Mouse (Mus musculus): Measurements from ENCODE around the gene Itpr2. TPM values are rescaled to one million over a fixed set of nuclear protein-coding genes. Genes with fewer than 3 reads are reported as not detected.

The Itpr2 gene
- polyA plus RNA-seq, 1 experiment = 31.9 TPM

DNA sequence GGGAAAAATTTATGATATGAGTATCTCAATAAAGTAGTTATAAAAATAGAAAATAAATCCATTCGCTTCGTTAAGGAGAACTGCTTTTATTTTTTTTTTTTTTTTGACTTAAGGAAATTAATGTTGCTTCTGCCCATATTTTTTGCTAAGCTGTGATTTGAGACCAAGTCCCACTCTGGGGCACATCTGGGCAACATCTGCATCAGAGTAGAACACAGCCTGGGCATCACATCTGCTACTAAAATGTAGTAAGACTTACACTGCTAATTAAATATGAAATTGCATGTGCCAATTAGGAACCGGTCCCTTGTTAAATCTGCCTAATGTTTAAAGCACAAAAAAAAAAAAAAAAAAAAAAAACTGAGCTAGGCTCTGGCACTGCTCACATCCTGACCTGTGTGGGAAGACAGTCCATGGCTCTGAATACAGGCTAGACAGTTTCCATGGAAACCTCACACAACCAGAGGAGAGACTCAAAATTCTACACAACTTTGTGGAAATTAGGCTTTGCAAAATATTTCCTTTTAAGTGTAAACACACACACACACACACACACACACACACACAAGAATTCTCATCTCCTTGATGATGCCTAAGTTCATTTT is 247.7 kb downstream of the Itpr2 start:
- Histone ChIP-seq H3K4me3 (ENCODE audit: insufficient read depth, low read depth, low read length) (no peak overlapping the region), H3K4me1 (ENCODE audit: control insufficient read depth, insufficient read depth, low read length) (no peaks in the 10 kb centered on the region), H3K36me3 (ENCODE audit: control insufficient read depth, insufficient read depth, low read length) (no peaks in the 10 kb centered on the region), H3K27me3 (replicated peaks; ENCODE audit: control insufficient read depth, insufficient read depth, low read length) (no peaks in the 10 kb centered on the region), H3K27ac (ENCODE audit: insufficient read depth, low read depth, low read length) (no peak overlapping the region)
- TF ChIP-seq CTCF (conservative IDR thresholded peaks at IDR 0.05; ENCODE audit: insufficient read depth, insufficient read length, low read depth, low read length) = no peak
- TF ChIP-seq POLR2A (IDR thresholded peaks at IDR 0.05; ENCODE audit: low read depth, low read length) = no peak
- 81% methylated on average over 3 of the region's 3 CpGs for WGBS
- no peak for DNase-seq

DNA sequence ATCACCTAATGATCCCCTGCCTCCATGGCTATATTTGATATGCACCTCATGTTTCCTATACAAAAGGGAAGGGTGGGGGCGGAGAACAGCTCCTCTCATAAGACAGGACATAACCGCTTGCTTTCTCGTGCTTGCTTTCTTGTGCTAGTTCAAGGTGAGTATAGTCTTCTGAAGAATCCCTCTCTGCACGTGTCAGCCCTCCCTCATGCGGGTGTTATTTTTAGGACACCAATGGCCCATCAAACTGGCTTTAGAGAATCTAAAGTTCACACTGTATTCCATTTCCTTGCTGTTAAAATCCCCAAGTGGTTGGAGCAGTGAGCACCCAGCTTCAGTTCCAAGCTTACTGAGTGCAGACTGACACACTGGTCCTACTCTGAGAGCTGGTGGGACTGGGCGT is 252.9 kb downstream of the Itpr2 start:
- H3K27ac ChIP-seq (ENCODE audit: insufficient read depth, low read depth, low read length) = no peak overlapping the region
- H3K4me1 ChIP-seq (ENCODE audit: control insufficient read depth, insufficient read depth, low read length) = 0 out of 2 replicates have a peak, but pooled peaks cover 2% of the 10 kb centered on the region
- no peaks in the 10 kb centered on the region; the same call in 1 of the 2 replicates for H3K36me3 ChIP-seq (ENCODE audit: control insufficient read depth, insufficient read depth, low read length)
- 86% methylated on average over 6 of the region's 6 CpGs for WGBS
- TF ChIP-seq POLR2A (IDR thresholded peaks at IDR 0.05; ENCODE audit: low read depth, low read length) (no peak), CTCF (conservative IDR thresholded peaks at IDR 0.05; ENCODE audit: insufficient read depth, insufficient read length, low read depth, low read length) (no peak)
- DNase-seq = no peak
- no peak overlapping the region for H3K4me3 ChIP-seq (ENCODE audit: insufficient read depth, low read depth, low read length)
- no peaks in the 10 kb centered on the region for H3K27me3 ChIP-seq (replicated peaks; ENCODE audit: control insufficient read depth, insufficient read depth, low read length)

DNA sequence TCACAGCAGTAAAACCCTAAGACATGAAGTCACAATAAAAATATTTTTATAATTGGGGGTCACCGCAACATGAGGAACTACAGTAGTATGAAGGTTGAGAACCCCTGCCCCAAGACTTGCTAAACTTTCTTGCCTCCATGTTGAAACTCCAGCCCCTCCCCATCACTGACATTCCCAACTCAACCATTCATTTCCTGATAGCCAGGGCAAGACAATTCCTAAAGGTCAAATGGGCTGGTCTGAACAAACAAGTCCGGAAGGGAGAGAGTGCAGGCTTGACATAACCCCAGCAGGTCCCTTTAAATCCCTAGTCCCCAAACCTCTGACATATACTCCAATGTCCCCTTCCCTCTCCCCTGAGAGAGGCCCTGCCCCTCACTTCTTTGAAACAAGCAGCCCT is 253.7 kb downstream of the Itpr2 start:
- 0 out of 2 replicates have a peak, but pooled peaks cover 2% of the 10 kb centered on the region for H3K4me1 ChIP-seq (ENCODE audit: control insufficient read depth, insufficient read depth, low read length)
- no peaks in the 10 kb centered on the region for H3K27me3 ChIP-seq (replicated peaks; ENCODE audit: control insufficient read depth, insufficient read depth, low read length)
- TF ChIP-seq POLR2A (IDR thresholded peaks at IDR 0.05; ENCODE audit: low read depth, low read length) (no peak), CTCF (conservative IDR thresholded peaks at IDR 0.05; ENCODE audit: insufficient read depth, insufficient read length, low read depth, low read length) (no peak)
- 82% methylated on average over 2 of the region's 2 CpGs for WGBS
- H3K27ac ChIP-seq (ENCODE audit: insufficient read depth, low read depth, low read length) = no peak overlapping the region
- no peak for DNase-seq
- no peaks in the 10 kb centered on the region; the same call in 1 of the 2 replicates for H3K36me3 ChIP-seq (ENCODE audit: control insufficient read depth, insufficient read depth, low read length)
- no peak overlapping the region for H3K4me3 ChIP-seq (ENCODE audit: insufficient read depth, low read depth, low read length)

DNA sequence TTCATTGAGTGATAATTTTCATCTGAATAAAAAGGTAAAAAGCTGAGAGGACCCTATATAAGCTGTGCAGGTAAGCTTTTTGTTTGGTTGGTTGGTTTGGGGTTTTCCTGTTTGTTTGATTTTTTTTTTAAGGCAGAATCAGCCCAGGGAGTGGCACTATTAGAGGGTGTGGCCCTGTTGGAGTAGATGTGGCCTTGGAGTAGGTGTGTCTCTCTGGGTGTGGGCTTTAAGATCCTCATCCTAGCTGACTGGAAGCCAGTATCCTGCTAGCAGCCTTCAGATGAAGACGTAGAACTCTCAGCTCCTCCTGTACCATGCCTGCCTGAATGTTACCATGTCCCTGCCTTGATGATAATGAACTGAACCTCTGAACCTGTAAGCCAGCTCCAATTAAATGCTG is 254.1 kb downstream of the Itpr2 start:
- H3K27ac ChIP-seq (ENCODE audit: insufficient read depth, low read depth, low read length) = no peak overlapping the region
- H3K36me3 ChIP-seq (ENCODE audit: control insufficient read depth, insufficient read depth, low read length) = no peaks in the 10 kb centered on the region; the same call in 1 of the 2 replicates
- no peak for DNase-seq
- 89% methylated on average over 1 of the region's 1 CpGs for WGBS
- TF ChIP-seq POLR2A (IDR thresholded peaks at IDR 0.05; ENCODE audit: low read depth, low read length) (no peak), CTCF (conservative IDR thresholded peaks at IDR 0.05; ENCODE audit: insufficient read depth, insufficient read length, low read depth, low read length) (no peak)
- no peak overlapping the region for H3K4me3 ChIP-seq (ENCODE audit: insufficient read depth, low read depth, low read length)
- H3K27me3 ChIP-seq (replicated peaks; ENCODE audit: control insufficient read depth, insufficient read depth, low read length) = no peaks in the 10 kb centered on the region
- 0 out of 2 replicates have a peak, but pooled peaks cover 2% of the 10 kb centered on the region for H3K4me1 ChIP-seq (ENCODE audit: control insufficient read depth, insufficient read depth, low read length)

DNA sequence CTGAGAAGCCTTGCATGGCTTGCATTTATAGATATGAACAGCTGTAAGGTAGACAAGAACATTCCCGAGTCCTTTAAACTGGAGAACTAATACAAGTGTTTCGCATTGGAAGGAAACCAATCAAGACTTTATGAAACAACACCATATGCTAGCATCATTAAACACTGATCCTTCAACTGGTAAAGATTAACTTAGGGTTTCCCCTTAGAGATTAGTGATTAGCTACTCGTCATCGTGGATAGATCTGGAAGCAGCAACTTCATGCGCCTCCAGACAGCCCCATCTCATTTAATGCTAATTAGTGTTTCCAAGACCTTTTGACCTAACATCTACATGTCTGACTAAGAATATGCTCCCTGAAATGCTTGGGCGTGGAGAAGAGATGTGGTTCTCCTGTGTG is 255.7 kb downstream of the Itpr2 start:
- TF ChIP-seq CTCF (conservative IDR thresholded peaks at IDR 0.05; ENCODE audit: insufficient read depth, insufficient read length, low read depth, low read length) (no peak), POLR2A (IDR thresholded peaks at IDR 0.05; ENCODE audit: low read depth, low read length) (no peak)
- DNase-seq = peak; percentile 65
- 53% methylated on average over 6 of the region's 6 CpGs for WGBS
- no peaks in the 10 kb centered on the region for H3K27me3 ChIP-seq (replicated peaks; ENCODE audit: control insufficient read depth, insufficient read depth, low read length)
- no peaks in the 10 kb centered on the region; the same call in 1 of the 2 replicates for H3K36me3 ChIP-seq (ENCODE audit: control insufficient read depth, insufficient read depth, low read length)
- H3K27ac ChIP-seq (ENCODE audit: insufficient read depth, low read depth, low read length) = no peak overlapping the region
- H3K4me1 ChIP-seq (ENCODE audit: control insufficient read depth, insufficient read depth, low read length) = 0 out of 2 replicates have a peak, but pooled peaks cover 2% of the 10 kb centered on the region
- no peak overlapping the region for H3K4me3 ChIP-seq (ENCODE audit: insufficient read depth, low read depth, low read length)

DNA sequence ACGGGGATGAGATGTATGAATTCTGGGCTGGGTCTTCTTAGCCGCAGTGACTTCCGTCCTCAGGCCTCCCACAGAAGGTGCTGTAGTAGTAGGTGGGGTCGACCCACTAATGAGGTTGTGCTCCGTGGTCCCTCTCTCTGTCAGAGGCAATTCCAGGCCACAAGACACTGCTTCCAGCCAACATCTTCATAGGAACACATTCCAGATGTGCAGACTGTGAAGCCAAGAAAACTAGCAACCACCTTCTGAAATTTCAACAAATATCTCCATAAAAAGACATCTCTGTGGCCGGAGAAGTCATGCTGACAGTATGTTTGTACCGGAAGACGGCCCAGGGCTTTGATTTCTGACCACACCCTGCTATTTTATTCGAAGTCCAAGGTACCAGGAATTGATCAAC is 256.1 kb downstream of the Itpr2 start:
- no peak overlapping the region for H3K27ac ChIP-seq (ENCODE audit: insufficient read depth, low read depth, low read length)

DNA sequence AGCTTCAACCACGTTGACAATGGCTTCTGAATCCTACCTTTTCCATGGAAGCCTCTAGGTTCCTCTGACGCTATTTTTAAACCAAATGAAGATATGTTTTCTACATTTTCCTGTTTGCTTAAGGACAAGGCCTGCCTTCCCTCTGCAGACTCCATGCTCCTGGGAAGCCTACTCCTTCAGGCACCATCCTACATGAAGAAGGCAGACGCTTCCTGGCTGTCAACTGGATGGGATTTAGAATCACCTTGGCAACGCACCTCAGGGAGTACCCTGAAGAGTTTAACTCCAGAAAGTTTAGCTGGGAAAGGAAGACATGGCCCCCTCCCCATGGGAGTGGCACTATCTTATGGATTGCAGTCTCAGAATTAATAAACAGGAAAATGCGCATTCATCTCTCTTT is 259.0 kb downstream of the Itpr2 start:
- no peaks in the 10 kb centered on the region for H3K27me3 ChIP-seq (replicated peaks; ENCODE audit: control insufficient read depth, insufficient read depth, low read length)
- no peaks in the 10 kb centered on the region; the same call in none of the 2 replicates for H3K36me3 ChIP-seq (ENCODE audit: control insufficient read depth, insufficient read depth, low read length)
- no peak for DNase-seq
- H3K4me1 ChIP-seq (ENCODE audit: control insufficient read depth, insufficient read depth, low read length) = 0 out of 2 replicates have a peak, but pooled peaks cover 2% of the 10 kb centered on the region
- TF ChIP-seq POLR2A (IDR thresholded peaks at IDR 0.05; ENCODE audit: low read depth, low read length) (no peak), CTCF (conservative IDR thresholded peaks at IDR 0.05; ENCODE audit: insufficient read depth, insufficient read length, low read depth, low read length) (no peak)
- H3K4me3 ChIP-seq (ENCODE audit: insufficient read depth, low read depth, low read length) = no peak overlapping the region
- WGBS = 85% methylated on average over 5 of the region's 5 CpGs
- H3K27ac ChIP-seq (ENCODE audit: insufficient read depth, low read depth, low read length) = no peak overlapping the region

More for the DNA sequence above, 256.1 kb downstream of the Itpr2 start:
- no peak for DNase-seq
- Histone ChIP-seq H3K4me3 (ENCODE audit: insufficient read depth, low read depth, low read length) (no peak overlapping the region), H3K27me3 (replicated peaks; ENCODE audit: control insufficient read depth, insufficient read depth, low read length) (no peaks in the 10 kb centered on the region), H3K4me1 (ENCODE audit: control insufficient read depth, insufficient read depth, low read length) (0 out of 2 replicates have a peak, but pooled peaks cover 2% of the 10 kb centered on the region), H3K36me3 (ENCODE audit: control insufficient read depth, insufficient read depth, low read length) (no peaks in the 10 kb centered on the region; the same call in 1 of the 2 replicates)
- TF ChIP-seq CTCF (conservative IDR thresholded peaks at IDR 0.05; ENCODE audit: insufficient read depth, insufficient read length, low read depth, low read length) (no peak), POLR2A (IDR thresholded peaks at IDR 0.05; ENCODE audit: low read depth, low read length) (no peak)
- 68% methylated on average over 9 of the region's 9 CpGs for whole genome bisulfite sequencing

Data from kidney, adult 2 months (tissue).